Mouse (Mus musculus) granulocyte monocyte progenitor cell, adult 5-6 weeks (primary cell): Measurements from ENCODE around the gene Pgd. TPM values are rescaled to one million over a fixed set of nuclear protein-coding genes. Genes with fewer than 3 reads are reported as not detected.
"Not testable (repeated sequence)": the region's sequence is repeated elsewhere in the genome, so short reads cannot be mapped to it uniquely, and the experiment has no call there.

Experiments used
- ATAC-seq: replicated peaks from 2 replicates; pipeline ENCODE4 v1.8.0; 2016; ENCODE audit warnings: mild to moderate bottlenecking, moderate TSS enrichment, inconsistent platforms; ENCODE audit not compliant: poor library complexity, severe bottlenecking
- total RNA-seq, 2 experiments: library from RNA; stranded (forward) in 1 of 2; stranded (reverse) in 1 of 2; fragments of 200-712, 200-1000 nt in 1 of 2; fragments of >200 nt in 1 of 2; fragmentation: Nextera tagmentation in 1 of 2; gene quantifications; 2 replicates each; pipeline ENCODE4 v1.2.3; 2014 to 2017

The Pgd gene
- total RNA-seq, 2 experiments from 2014 or later, result 162 to 237 TPM

- peak; percentile 96 for ATAC-seq
Measured at GRCm38 (mm10) chr4:149136982-149137770, 29.4 kb downstream of the Pgd start, which contains the start of gene Cenps. Gene Cenps (minus strand): TSS chr4:149137629.

- ATAC-seq, result no peak
Measured at GRCm38 (mm10) chr4:149136116-149136850, 30.3 kb downstream of the Pgd start.

- no peak for ATAC-seq
Measured at GRCm38 (mm10) chr4:149133395-149133794, 33.2 kb downstream of the Pgd start.

GRCm38 (mm10) chr4:149131789-149132565 lies 34.6 kb downstream of the Pgd start:
- no peak for ATAC-seq

- no peak for ATAC-seq
Measured at GRCm38 (mm10) chr4:149131021-149131752, 35.4 kb downstream of the Pgd start.

- ATAC-seq, result no peak
Measured at GRCm38 (mm10) chr4:149128467-149128866, 38.1 kb downstream of the Pgd start.

- no peak for ATAC-seq
Measured at GRCm38 (mm10) chr4:149126663-149127062, 39.9 kb downstream of the Pgd start, which contains the start of gene Cort. Gene Cort (minus strand): TSS chr4:149126763.

- ATAC-seq, result no peak
Measured at GRCm38 (mm10) chr4:149126115-149126509, 40.5 kb downstream of the Pgd start.

GRCm38 (mm10) chr4:149125341-149126114 lies 41.0 kb downstream of the Pgd start:
- no peak for ATAC-seq

- ATAC-seq, result no peak
Measured at GRCm38 (mm10) chr4:149123432-149123831, 43.1 kb downstream of the Pgd start.

- peak; percentile 76 for ATAC-seq
Measured at GRCm38 (mm10) chr4:149119978-149120562, 46.5 kb downstream of the Pgd start.

- ATAC-seq, result peak; percentile 90
Measured at GRCm38 (mm10) chr4:149103875-149104561, 62.6 kb downstream of the Pgd start, which contains the start of gene Dffa. Gene Dffa (plus strand): TSS chr4:149104146.

- no peak for ATAC-seq
Measured at GRCm38 (mm10) chr4:149101456-149101855, 65.1 kb downstream of the Pgd start.

- not testable (repeated sequence) for ATAC-seq
Measured at GRCm38 (mm10) chr4:149100449-149100848, 66.1 kb downstream of the Pgd start.
